Mouse (Mus musculus) cerebellum, postnatal 36 days (tissue): ENCODE results near the gene 1700007K13Rik.

Experiments
- DNase-seq, 2 experiments: peaks; one replicate each; pipeline ENCODE4 v3.0.0; 2021 to 2022; ENCODE audit warnings: mixed read lengths in 2 of 2

1700007K13Rik gene

GRCm38 (mm10) chr2:28469461-28469860 is 3.3 kb upstream of the 1700007K13Rik start:
- DNase-seq: no peak

GRCm38 (mm10) chr2:28468486-28469225 is 2.5 kb upstream of the 1700007K13Rik start:
- no peak for DNase-seq

- DNase-seq: peak; percentile 86 to 90
Observed at GRCm38 (mm10) chr2:28467860-28468485, 1.8 kb upstream of the 1700007K13Rik start, which contains the start of gene Mrps2. Mrps2 (plus strand) TSS chr2:28468066.

GRCm38 (mm10) chr2:28464919-28465318 is 1.2 kb downstream of the 1700007K13Rik start:
- no peak for DNase-seq

GRCm38 (mm10) chr2:28463919-28464318 is 2.2 kb downstream of the 1700007K13Rik start:
- DNase-seq: peak; percentile 79 to 81

- peak in 1 of 2 experiments; percentile 17 for DNase-seq
Observed at GRCm38 (mm10) chr2:28456616-28457015, 9.5 kb downstream of the 1700007K13Rik start.

- no peak for DNase-seq
Observed at GRCm38 (mm10) chr2:28453539-28453938, 12.6 kb downstream of the 1700007K13Rik start.

- no peak for DNase-seq
Observed at GRCm38 (mm10) chr2:28451663-28452062, 14.5 kb downstream of the 1700007K13Rik start.

- DNase-seq: no peak
Observed at GRCm38 (mm10) chr2:28447315-28447670, 18.8 kb downstream of the 1700007K13Rik start.

- peak; percentile 47 to 53 for DNase-seq
Observed at GRCm38 (mm10) chr2:28446515-28447314, 19.4 kb downstream of the 1700007K13Rik start, which contains the start of gene Ppp1r26. Ppp1r26 (plus strand) TSS chr2:28446800.

GRCm38 (mm10) chr2:28446181-28446514 is 20.0 kb downstream of the 1700007K13Rik start:
- no peak for DNase-seq

- DNase-seq: no peak
Observed at GRCm38 (mm10) chr2:28445082-28445481, 21.1 kb downstream of the 1700007K13Rik start.

- DNase-seq: no peak
Observed at GRCm38 (mm10) chr2:28440842-28441241, 25.3 kb downstream of the 1700007K13Rik start.

GRCm38 (mm10) chr2:28435401-28435800 is 30.7 kb downstream of the 1700007K13Rik start:
- no peak for DNase-seq

GRCm38 (mm10) chr2:28433512-28433911 is 32.6 kb downstream of the 1700007K13Rik start:
- no peak for DNase-seq

GRCm38 (mm10) chr2:28432811-28433210 is 33.3 kb downstream of the 1700007K13Rik start:
- DNase-seq: peak in 1 of 2 experiments; percentile 31

GRCm38 (mm10) chr2:28430846-28431245 is 35.3 kb downstream of the 1700007K13Rik start:
- DNase-seq: no peak

GRCm38 (mm10) chr2:28427226-28427625 is 38.9 kb downstream of the 1700007K13Rik start:
- no peak for DNase-seq

- peak; percentile 47 to 48 for DNase-seq
Observed at GRCm38 (mm10) chr2:28423167-28423566, 43.0 kb downstream of the 1700007K13Rik start.

- DNase-seq: peak; percentile 96 to 99
Observed at GRCm38 (mm10) chr2:28419898-28420297, 46.2 kb downstream of the 1700007K13Rik start.

GRCm38 (mm10) chr2:28418034-28418433 is 48.1 kb downstream of the 1700007K13Rik start:
- peak; percentile 97 for DNase-seq

- DNase-seq: peak; percentile 58 to 60
Observed at GRCm38 (mm10) chr2:28416511-28416910, 49.6 kb downstream of the 1700007K13Rik start.

- peak; percentile 94 to 98 for DNase-seq
Observed at GRCm38 (mm10) chr2:28415387-28416024, 50.6 kb downstream of the 1700007K13Rik start.
